Comparison of ENCODE assay signal across 8 mouse cellular contexts in the genomic region with DNA sequence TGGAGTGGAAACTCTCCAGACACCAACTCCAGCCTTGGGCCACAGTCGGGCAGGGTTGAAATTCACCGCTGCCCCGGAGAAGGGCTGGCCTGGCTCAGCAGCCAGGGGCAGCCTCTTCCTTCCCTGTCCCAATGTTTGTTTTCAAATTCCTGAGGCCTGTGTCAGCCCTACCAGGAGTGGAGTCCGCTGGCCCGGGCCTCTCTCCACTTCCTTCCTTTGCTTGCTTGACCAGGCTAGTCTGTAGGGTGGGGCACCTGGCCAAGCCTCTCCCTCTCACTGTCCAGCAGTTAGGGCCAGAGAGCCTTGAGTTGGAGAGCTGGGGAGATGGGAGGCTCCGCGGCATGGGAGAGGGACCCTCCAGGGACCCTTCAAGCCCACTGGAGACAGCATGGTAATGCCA. TPM values are rescaled to one million over a fixed set of nuclear protein-coding genes. Genes with fewer than 3 reads are reported as not detected.
DNase-seq lines count a peak whose midpoint lies in the region; ATAC-seq and TF ChIP-seq lines count a peak whose summit lies in the region.

No protein-coding gene starts in this region.

- peak overlapping the region; percentile 73 for H3K27ac ChIP-seq in embryonic facial prominence, embryonic 10.5 days (replicated peaks)
- peak overlapping the region; percentile 88 for H3K27ac ChIP-seq in heart, postnatal 0 days (ENCODE audit: low read depth)

- H3K4me1 ChIP-seq in embryonic facial prominence, embryonic 10.5 days: peaks cover 67% of the 10 kb centered on the region
- H3K4me1 ChIP-seq in heart, postnatal 0 days (ENCODE audit: control insufficient read depth, insufficient read depth): peaks cover 12% of the 10 kb centered on the region

- H3K9ac ChIP-seq in heart, postnatal 0 days (replicated peaks; ENCODE audit: low read depth, low read length): 0 out of 2 replicates have a peak overlapping the region, but pooled peaks have one; percentile 1

- DNase-seq in MN1 (ENCODE audit: low spot score): peak; percentile 59
- DNase-seq in embryonic facial prominence, embryonic 10.5 days (ENCODE audit: low spot score): peak; percentile 53
- peak; percentile 88 for DNase-seq in heart, postnatal 0 days (ENCODE audit: low spot score)
- DNase-seq in kidney, postnatal 14 days: peak; percentile 91
- DNase-seq in lung, postnatal 4 days: peak; percentile 91 to 96
- DNase-seq in urinary bladder, postnatal 4 days (ENCODE audit: low spot score in 2 of 2): peak; percentile 86 to 90
- no peak for DNase-seq in thymus, postnatal 0 days (ENCODE audit: low spot score)
- DNase-seq in layer of hippocampus, postnatal 10 days (ENCODE audit: low spot score in 2 of 2): no peak

- H3K4me2 ChIP-seq in heart, postnatal 0 days (ENCODE audit: low read depth, low read length): peak overlapping the region; percentile 19; the same call in 1 of the 2 replicates

- no peak overlapping the region for H3K4me3 ChIP-seq in embryonic facial prominence, embryonic 10.5 days
- H3K4me3 ChIP-seq in heart, postnatal 0 days (ENCODE audit: low read depth, low read length): no peak overlapping the region

- no peaks in the 10 kb centered on the region for H3K9me3 ChIP-seq in embryonic facial prominence, embryonic 10.5 days
- H3K9me3 ChIP-seq in heart, postnatal 0 days (replicated peaks; ENCODE audit: control insufficient read depth, low read length): no peaks in the 10 kb centered on the region

- peaks cover 53% of the 10 kb centered on the region for H3K27me3 ChIP-seq in embryonic facial prominence, embryonic 10.5 days (replicated peaks; ENCODE audit: low read depth, poor library complexity, severe bottlenecking)
- no peaks in the 10 kb centered on the region for H3K27me3 ChIP-seq in heart, postnatal 0 days (ENCODE audit: control insufficient read depth, insufficient read depth, low read length)

- TF ChIP-seq CTCF in heart, postnatal 0 days (IDR thresholded peaks at IDR 0.05; ENCODE audit: low read depth): peak; percentile 35; the same call in 1 of the 2 replicates

- H3K36me3 ChIP-seq in embryonic facial prominence, embryonic 10.5 days (replicated peaks): no peaks in the 10 kb centered on the region
- H3K36me3 ChIP-seq in heart, postnatal 0 days (replicated peaks; ENCODE audit: control insufficient read depth, insufficient read depth, low read length): no peaks in the 10 kb centered on the region

- peak; percentile 48; the same call in 1 of the 2 replicates for TF ChIP-seq EP300 in heart, postnatal 0 days (IDR thresholded peaks at IDR 0.05; ENCODE audit: low read depth)

- 52% methylated on average over 7 of the region's 7 CpGs for WGBS in embryonic facial prominence, embryonic 10.5 days
- WGBS in heart, postnatal 0 days: 34% methylated on average over 7 of the region's 7 CpGs

- peak; percentile 78 for ATAC-seq in heart, postnatal 0 days (ENCODE audit: insufficient read depth, low read depth)

RNA-seq across cellular contexts. Expression of a gene that starts 22.9 kb away (rescaled TPM):
- polyA plus RNA-seq in embryonic facial prominence, embryonic 10.5 days (2016; fragmentation: Nextera tagmentation; extraction: Ambion mirVana): 2.4 and 3.0 TPM in 2 replicates
- total RNA-seq in heart, postnatal 0 days (2014; rRNA removed; ENCODE audit: low replicate concordance): 10.1 and 11.7 TPM in 2 replicates
- 1.4 TPM in 2 replicates for polyA plus RNA-seq in heart, postnatal 0 days (2015; fragmentation: Nextera tagmentation; extraction: Ambion mirVana)
- polyA plus RNA-seq in thymus, postnatal 0 days (2015; fragmentation: Nextera tagmentation; extraction: Ambion mirVana): 0.55 and 0.58 TPM in 2 replicates
- 1 to 10 TPM; 2.5 to 2.7 TPM for total RNA-seq in layer of hippocampus, postnatal 10 days (2021)

RNA-seq across cellular contexts. Expression of a gene that starts 38.9 kb away (rescaled TPM):
- polyA plus RNA-seq in embryonic facial prominence, embryonic 10.5 days (2016; fragmentation: Nextera tagmentation; extraction: Ambion mirVana): 6.1 and 8.7 TPM in 2 replicates
- 0.66 and 2.5 TPM in 2 replicates for total RNA-seq in heart, postnatal 0 days (2014; rRNA removed; ENCODE audit: low replicate concordance)
- polyA plus RNA-seq in heart, postnatal 0 days (2015; fragmentation: Nextera tagmentation; extraction: Ambion mirVana): 1.5 and 1.6 TPM in 2 replicates
- polyA plus RNA-seq in thymus, postnatal 0 days (2015; fragmentation: Nextera tagmentation; extraction: Ambion mirVana): 0.29 and 0.39 TPM in 2 replicates
- 1 to 10 TPM; 5.8 to 6.7 TPM for total RNA-seq in layer of hippocampus, postnatal 10 days (2021)

Comparison
In these comparisons a context has a peak if more than half of its experiments do, and no peak if none do; other contexts are left out.
1. DNase-seq: peak in MN1 (single experiment), embryonic facial prominence, embryonic 10.5 days (single experiment), heart, postnatal 0 days (single experiment), kidney, postnatal 14 days (single experiment), lung, postnatal 4 days (2 of 2) and urinary bladder, postnatal 4 days (2 of 2); none in thymus, postnatal 0 days (single experiment) and layer of hippocampus, postnatal 10 days (0 of 2).